Mouse (Mus musculus) limb, embryonic 13.5 days (tissue): ENCODE measurements at regions not wholly inside any gene's neighbourhood (a gene's known extent, or its start where the extent isn't known, plus 50 kb on each side); places are given as distances from the start of the nearest gene placed in this dataset.
A peak's percentile ranks its signal among the peaks of the same experiment; 100 is the strongest.

Source experiments
- ATAC-seq: fragments of 200-750 bp; cut with Nextera tagmentation; 2 replicates; pipeline ENCODE4 v1.8.0; 2017; ENCODE audit warnings: low read depth, moderate number of reproducible peaks, moderate TSS enrichment; ENCODE audit not compliant: low FRiP score
- H3K27ac ChIP-seq: fragments of 300-500 bp; sonication (generic); 2 replicates; pipeline ENCODE4 v1.5.1; 2015; ENCODE audit warnings: inconsistent platforms, mild to moderate bottlenecking, moderate library complexity
- H3K27me3 ChIP-seq: fragments of 300-500 bp; sonication (generic); 2 replicates; pipeline ENCODE4 v1.6.1; 2015; ENCODE audit warnings: mild to moderate bottlenecking, inconsistent platforms
- H3K36me3 ChIP-seq: fragments of 300-500 bp; sonication (generic); 2 replicates; pipeline ENCODE4 v1.6.1; 2015; ENCODE audit warnings: inconsistent platforms, mild to moderate bottlenecking, moderate library complexity
- H3K4me1 ChIP-seq: fragments of 300-500 bp; sonication (generic); 2 replicates; pipeline ENCODE4 v1.6.1; 2015; ENCODE audit warnings: inconsistent platforms
- H3K4me2 ChIP-seq: fragments of 300-500 bp; sonication (generic); replicated peaks from 2 replicates; pipeline ENCODE4 v1.6.1; 2015; ENCODE audit warnings: inconsistent platforms, mild to moderate bottlenecking, moderate library complexity
- H3K4me3 ChIP-seq: fragments of 300-500 bp; sonication (generic); 2 replicates; pipeline ENCODE4 v1.5.1; 2015; ENCODE audit warnings: moderate library complexity, mild to moderate bottlenecking, inconsistent platforms
- H3K9ac ChIP-seq: fragments of 300-500 bp; sonication (generic); 2 replicates; pipeline ENCODE4 v1.6.1; 2015; ENCODE audit warnings: mild to moderate bottlenecking, inconsistent platforms
- H3K9me3 ChIP-seq: fragments of 300-500 bp; sonication (generic); 2 replicates; pipeline ENCODE4 v1.6.1; 2016; ENCODE audit warnings: inconsistent platforms
- WGBS: fragments of 180-500 bp; shearing (Covaris S2); methylation state at CpG from one replicate; pipeline ENCODE4 v1.1.7; 2015; 5-methylcytosine and 5-hydroxymethylcytosine counted together

DNA sequence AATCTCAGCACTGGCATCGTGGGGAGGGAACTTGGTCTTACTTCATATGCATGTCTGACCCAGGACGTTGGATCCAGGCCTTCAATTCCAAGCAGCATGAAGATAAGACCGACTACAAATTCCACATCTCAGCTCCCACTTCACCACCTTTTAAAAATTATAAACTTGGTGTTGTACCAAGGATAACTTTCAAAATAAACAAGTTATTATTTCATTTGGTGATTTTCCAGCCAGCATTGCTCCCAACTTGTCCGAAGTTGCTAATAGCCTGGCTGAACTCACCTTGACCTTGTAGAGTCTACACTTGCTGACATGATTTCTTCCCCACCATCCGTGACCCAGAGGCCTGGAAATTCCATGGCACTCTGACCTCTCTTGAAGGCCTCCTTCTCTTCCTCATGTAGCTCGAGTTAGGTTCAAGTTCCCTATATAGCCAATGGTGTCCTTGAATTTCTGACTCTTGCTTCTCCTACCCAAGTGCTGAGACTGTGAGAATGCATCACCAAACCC, 123.7 kb downstream of the Thbs2 start:
- no peaks in the 10 kb centered on the region for H3K4me1 ChIP-seq
- no peak overlapping the region for H3K4me3 ChIP-seq
- H3K9ac ChIP-seq = no peak overlapping the region
- no peak for ATAC-seq
- no peak overlapping the region for H3K27ac ChIP-seq
- no peaks in the 10 kb centered on the region for H3K9me3 ChIP-seq
- no peaks in the 10 kb centered on the region for H3K27me3 ChIP-seq
- no peaks in the 10 kb centered on the region for H3K36me3 ChIP-seq
- 76% methylated on average over 6 of the region's 6 CpGs for WGBS
- H3K4me2 ChIP-seq = no peak overlapping the region

DNA sequence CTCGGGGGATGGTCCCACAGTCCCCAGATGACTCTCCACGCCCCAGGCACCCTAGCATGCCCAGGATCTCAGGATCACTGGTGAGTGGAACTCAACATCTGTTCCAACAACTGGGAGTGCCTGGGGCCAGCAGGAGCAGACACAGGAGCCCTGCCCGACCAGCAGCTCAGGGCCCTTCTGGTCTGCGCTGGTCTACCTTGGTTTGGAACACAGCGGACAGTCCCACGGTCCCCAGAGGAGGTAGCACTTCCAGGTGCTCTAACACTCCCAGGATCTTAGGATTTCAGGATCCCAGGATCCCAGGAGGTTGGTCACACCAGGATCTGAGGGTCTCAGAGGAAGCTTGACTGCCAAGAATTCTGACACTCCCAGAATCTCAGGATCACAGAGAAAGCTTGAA, 131.8 kb downstream of the Thbs2 start:
- H3K4me3 ChIP-seq = no peak overlapping the region
- H3K9me3 ChIP-seq = no peaks in the 10 kb centered on the region
- ATAC-seq = no peak

DNA sequence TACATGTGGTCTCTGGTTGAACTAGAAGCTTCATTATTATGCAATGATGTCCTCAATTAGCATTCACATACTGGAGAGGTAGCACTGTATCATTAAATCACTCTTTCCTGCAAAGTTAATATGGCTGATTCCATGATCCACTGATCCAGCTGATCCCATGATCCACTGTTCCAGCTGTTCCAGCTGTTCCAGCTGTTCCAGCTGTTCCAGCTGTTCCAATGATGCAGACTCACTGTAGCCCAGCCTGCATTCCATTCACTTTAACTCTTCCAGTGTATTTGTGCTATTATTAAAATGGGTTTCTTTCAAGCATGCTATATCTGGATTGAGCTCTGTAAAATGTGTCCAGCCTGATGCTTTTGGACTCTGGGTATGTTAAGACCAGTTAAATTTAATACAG, 136.8 kb downstream of the Thbs2 start:
- no peak overlapping the region for H3K4me3 ChIP-seq
- no peaks in the 10 kb centered on the region for H3K27me3 ChIP-seq
- no peak overlapping the region for H3K27ac ChIP-seq
- H3K9ac ChIP-seq = no peak overlapping the region
- H3K4me1 ChIP-seq = no peaks in the 10 kb centered on the region
- no peaks in the 10 kb centered on the region for H3K9me3 ChIP-seq
- H3K4me2 ChIP-seq = no peak overlapping the region
- peak; percentile 28; the same call in 1 of the 2 replicates for ATAC-seq
- no peaks in the 10 kb centered on the region for H3K36me3 ChIP-seq

More for the DNA sequence above, 131.8 kb downstream of the Thbs2 start:
- Histone ChIP-seq H3K27ac (no peak overlapping the region), H3K4me1 (no peaks in the 10 kb centered on the region), H3K36me3 (no peaks in the 10 kb centered on the region), H3K4me2 (no peak overlapping the region), H3K27me3 (no peaks in the 10 kb centered on the region), H3K9ac (no peak overlapping the region)
- 80% methylated on average over 6 of the region's 6 CpGs for WGBS

DNA sequence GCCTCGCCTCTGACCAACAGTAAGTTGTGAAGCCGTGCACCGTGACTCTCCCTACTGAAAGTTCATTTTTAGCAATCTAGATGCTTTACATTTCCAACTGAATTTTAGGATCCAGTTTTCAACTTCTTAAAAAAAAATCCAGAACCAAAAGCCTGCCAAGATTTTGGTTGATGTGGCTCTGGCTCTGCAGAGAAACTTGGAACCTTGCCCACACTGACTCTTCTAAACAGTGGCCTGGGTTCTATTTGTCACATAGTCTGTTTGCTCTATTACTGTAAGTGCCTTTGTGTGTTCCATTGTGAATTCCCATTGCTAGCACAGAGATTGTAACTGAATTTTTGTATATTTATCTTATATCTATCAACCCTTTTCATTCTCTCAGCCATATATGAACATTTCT, 140.8 kb downstream of the Thbs2 start:
- ATAC-seq = no peak
- Histone ChIP-seq H3K36me3 (no peaks in the 10 kb centered on the region), H3K4me1 (no peaks in the 10 kb centered on the region), H3K9ac (no peak overlapping the region), H3K4me2 (no peak overlapping the region), H3K27ac (no peak overlapping the region), H3K27me3 (no peaks in the 10 kb centered on the region), H3K4me3 (no peak overlapping the region), H3K9me3 (no peaks in the 10 kb centered on the region)
- whole genome bisulfite sequencing = 74% methylated on average over 3 of the region's 3 CpGs

DNA sequence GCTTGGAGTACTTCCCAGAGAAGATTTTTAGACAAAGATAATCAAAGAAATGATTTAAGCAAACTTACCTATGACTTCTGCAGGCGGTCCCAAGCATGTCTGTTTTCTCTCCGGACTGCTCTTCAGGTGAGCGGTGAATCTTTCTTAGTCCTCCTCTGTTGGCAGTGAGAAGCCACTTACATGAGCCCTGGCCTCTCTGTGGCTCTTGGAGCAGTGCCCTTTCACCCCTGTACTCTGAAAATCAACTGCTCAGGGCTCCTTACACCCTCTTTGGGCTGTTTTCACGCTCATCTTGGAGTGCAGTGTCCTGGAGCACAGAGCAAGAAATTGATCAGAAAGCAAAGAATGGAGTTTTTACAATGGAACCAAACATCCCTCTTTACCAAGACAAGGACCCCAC, 142.0 kb downstream of the Thbs2 start:
- Histone ChIP-seq H3K4me3 (no peak overlapping the region), H3K9me3 (peaks cover 6% of the 10 kb centered on the region; the same call in 1 of the 2 replicates), H3K4me2 (no peak overlapping the region), H3K27ac (no peak overlapping the region), H3K36me3 (no peaks in the 10 kb centered on the region), H3K27me3 (no peaks in the 10 kb centered on the region), H3K9ac (no peak overlapping the region), H3K4me1 (no peaks in the 10 kb centered on the region)
- WGBS = 92% methylated on average over 4 of the region's 4 CpGs
- ATAC-seq = no peak

DNA sequence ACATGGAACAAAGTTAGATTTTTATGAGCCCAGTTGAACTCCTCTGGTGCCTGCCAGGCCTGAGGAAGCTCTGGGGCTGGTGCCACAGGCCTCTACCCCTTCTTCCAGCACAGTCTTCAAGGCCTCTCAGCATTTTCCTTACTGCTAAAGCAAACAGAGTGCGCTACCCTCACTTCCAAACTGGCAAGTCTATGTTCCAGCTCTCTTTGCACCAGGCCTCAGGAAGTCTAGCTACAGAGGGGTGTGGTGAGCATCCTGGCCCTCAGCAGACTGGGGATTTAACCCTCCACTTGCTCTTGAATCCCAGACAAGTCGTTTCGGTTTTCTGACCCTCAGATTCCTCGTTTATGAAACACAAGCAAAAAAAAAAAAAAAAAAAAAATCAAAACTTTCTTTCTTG, 142.4 kb downstream of the Thbs2 start:
- Histone ChIP-seq H3K9ac (no peak overlapping the region), H3K4me3 (no peak overlapping the region), H3K27me3 (no peaks in the 10 kb centered on the region), H3K9me3 (peaks cover 7% of the 10 kb centered on the region; the same call in 1 of the 2 replicates), H3K4me2 (no peak overlapping the region), H3K27ac (no peak overlapping the region), H3K36me3 (no peaks in the 10 kb centered on the region), H3K4me1 (no peaks in the 10 kb centered on the region)
- WGBS = 63% methylated on average over 4 of the region's 4 CpGs
- ATAC-seq = no peak

DNA sequence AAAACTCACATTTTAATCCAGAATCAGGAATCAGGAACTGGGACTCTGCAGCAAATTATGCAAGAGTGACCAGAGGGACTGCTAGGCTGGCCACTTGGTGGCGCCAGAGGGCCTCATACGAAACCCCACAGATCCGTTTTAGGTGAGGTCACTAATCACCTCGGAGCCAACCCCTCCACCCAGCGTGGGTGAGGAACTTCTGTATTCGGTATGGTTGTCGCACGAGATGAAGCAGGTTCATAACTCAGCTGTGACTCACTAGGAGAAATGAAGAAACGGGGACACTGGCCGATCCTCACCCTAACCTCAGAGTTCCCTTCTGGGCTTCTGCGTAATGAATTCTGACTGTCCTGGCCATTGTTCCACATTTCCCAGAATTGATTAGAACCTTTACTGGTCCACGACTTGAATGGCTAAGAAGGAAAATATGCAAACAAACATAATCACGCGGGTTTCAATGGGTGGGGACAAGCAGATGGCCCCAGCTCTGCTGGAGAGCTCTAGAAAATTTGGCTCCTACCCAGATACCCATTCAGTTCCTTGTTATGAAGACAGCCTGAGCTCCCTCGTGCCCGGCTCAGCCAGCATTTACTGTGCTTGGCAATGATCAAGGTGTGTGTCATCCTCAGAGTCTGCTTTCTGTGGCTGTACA, 148.1 kb downstream of the Thbs2 start:
- H3K4me3 ChIP-seq = no peak overlapping the region
- peak; percentile 44; the same call in 1 of the 2 replicates for ATAC-seq
- no peak overlapping the region for H3K27ac ChIP-seq
- H3K4me1 ChIP-seq = no peaks in the 10 kb centered on the region
- H3K9ac ChIP-seq = no peak overlapping the region
- peaks cover 7% of the 10 kb centered on the region; the same call in 1 of the 2 replicates for H3K9me3 ChIP-seq
- H3K36me3 ChIP-seq = no peaks in the 10 kb centered on the region
- 0 out of 2 replicates have a peak overlapping the region, but pooled peaks have one; percentile 5 for H3K4me2 ChIP-seq
- no peaks in the 10 kb centered on the region for H3K27me3 ChIP-seq
- WGBS = 34% methylated on average over 16 of the region's 16 CpGs

DNA sequence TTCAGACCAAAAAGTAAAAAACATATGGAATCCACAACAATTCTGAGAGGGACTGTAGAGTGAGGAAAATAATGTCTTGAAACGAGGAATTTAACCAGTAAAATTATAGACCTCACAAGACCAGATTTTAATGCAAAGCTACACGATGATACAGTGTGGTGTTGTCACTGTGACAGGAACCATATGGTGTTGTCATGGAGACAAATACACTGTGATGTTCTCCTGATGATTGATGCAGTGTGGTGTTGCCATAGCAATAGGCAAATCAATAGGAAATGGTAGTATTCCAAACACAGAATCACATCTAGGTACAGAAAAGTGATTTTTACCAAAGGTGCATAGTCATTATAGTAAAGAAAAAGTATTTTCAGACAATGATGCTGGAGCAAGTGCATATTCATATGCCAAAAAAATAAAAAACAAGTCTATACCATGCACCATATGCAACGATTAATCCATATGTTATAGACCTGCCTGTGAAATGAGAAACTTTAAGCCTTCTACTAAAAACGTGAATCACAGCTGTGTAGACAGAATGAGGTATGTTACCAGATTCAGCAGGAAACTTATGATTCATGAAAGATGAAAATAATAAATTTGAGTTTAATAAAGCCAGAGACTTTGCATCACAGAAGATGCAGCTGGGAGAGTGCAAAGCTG, 149.6 kb downstream of the Thbs2 start:
- 52% methylated on average over 4 of the region's 4 CpGs for WGBS
- Histone ChIP-seq H3K4me1 (no peaks in the 10 kb centered on the region), H3K9me3 (peaks cover 7% of the 10 kb centered on the region; the same call in 1 of the 2 replicates), H3K36me3 (no peaks in the 10 kb centered on the region), H3K27me3 (no peaks in the 10 kb centered on the region), H3K4me3 (no peak overlapping the region), H3K4me2 (no peak overlapping the region), H3K27ac (no peak overlapping the region; the same call in 1 of the 2 replicates), H3K9ac (no peak overlapping the region)
- no peak for ATAC-seq

DNA sequence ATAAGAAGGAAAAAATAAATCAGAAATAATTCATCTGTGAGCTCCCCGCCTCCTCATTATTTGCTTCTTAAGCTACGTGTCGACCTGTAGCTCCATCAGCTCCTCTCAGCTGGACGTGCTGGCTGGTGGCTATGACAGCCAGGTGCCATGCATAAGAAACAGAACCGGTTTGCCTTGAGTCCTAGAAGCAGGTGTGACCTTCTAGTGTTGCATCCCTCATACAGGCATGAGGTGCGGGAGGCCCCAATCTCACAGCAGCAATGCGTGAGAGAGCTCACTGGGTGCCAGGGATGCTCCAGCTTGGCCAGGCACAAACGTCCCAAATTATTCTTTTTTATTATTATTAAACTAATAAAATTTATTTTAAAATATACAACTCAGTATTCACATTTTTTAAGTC, 153.0 kb downstream of the Thbs2 start:
- H3K9ac ChIP-seq = no peak overlapping the region
- H3K27me3 ChIP-seq = no peaks in the 10 kb centered on the region
- no peak overlapping the region for H3K4me3 ChIP-seq
- H3K9me3 ChIP-seq = no peaks in the 10 kb centered on the region
- H3K4me2 ChIP-seq = no peak overlapping the region
- ATAC-seq = no peak
- no peak overlapping the region for H3K27ac ChIP-seq
- no peaks in the 10 kb centered on the region for H3K36me3 ChIP-seq
- 69% methylated on average over 8 of the region's 8 CpGs for WGBS
- H3K4me1 ChIP-seq = no peaks in the 10 kb centered on the region

DNA sequence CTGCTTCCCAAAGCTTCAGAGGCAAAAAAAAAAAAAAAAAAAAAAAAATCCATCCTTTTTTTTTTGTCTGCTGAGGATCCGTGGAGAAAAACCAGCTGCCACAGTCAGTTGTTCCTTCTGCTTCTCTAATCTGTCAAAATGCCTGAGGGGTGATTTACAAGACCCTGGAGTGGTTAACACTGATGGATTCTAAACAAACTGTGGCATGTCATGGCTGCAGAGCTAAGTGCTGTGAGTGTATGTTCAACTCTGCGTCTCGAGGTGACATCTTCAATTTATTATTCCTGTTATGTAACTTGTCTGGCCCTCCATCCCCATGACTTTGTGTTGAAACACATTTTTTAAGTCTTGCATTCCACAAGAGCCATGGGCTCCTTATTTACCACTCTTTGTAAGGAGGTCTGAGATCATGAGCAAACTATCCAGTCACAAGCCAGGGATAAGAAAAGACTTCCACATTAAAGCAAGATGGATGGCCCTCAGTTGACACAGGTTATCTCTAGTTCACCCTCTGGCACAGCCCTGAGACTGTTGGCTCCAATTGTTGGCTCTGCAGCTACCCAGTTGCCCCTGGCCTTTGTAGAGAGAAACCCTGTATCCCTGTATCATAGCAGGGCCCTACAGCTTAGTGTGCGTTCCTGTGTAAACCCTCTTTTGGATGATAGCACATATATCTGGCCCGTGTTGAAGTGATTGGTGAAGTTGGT, 153.6 kb downstream of the Thbs2 start:
- H3K9me3 ChIP-seq = no peaks in the 10 kb centered on the region
- H3K4me3 ChIP-seq = no peak overlapping the region
- no peak overlapping the region for H3K4me2 ChIP-seq
- no peaks in the 10 kb centered on the region for H3K27me3 ChIP-seq
- 52% methylated on average over 5 of the region's 5 CpGs for WGBS
- no peaks in the 10 kb centered on the region for H3K4me1 ChIP-seq
- H3K27ac ChIP-seq = no peak overlapping the region
- no peak overlapping the region for H3K9ac ChIP-seq
- ATAC-seq = no peak
- H3K36me3 ChIP-seq = no peaks in the 10 kb centered on the region

DNA sequence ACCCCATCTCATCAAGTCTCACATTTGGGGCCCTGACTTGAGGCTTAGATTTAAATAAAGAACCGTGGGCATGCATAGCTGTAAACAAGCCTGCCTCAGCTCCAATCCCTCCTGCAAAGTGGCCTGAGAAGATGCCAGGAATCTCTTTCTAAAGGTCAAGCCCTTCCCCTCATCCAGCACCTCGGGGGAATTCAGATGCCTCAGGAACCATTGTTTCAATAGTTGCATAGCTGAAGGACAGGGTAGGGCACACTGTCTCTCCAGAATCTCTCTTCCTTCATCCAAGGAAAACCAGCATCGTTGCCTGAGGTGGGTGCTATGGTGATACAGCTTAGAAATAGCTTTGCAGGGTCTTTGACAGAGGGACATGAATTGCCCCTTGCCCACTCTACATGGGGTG, 154.4 kb downstream of the Thbs2 start:
- H3K9ac ChIP-seq = no peak overlapping the region
- no peaks in the 10 kb centered on the region for H3K36me3 ChIP-seq
- no peak for ATAC-seq
- 38% methylated on average over 3 of the region's 3 CpGs for WGBS
- H3K9me3 ChIP-seq = no peaks in the 10 kb centered on the region
- no peak overlapping the region for H3K4me3 ChIP-seq
- H3K4me1 ChIP-seq = no peaks in the 10 kb centered on the region
- no peaks in the 10 kb centered on the region for H3K27me3 ChIP-seq
- no peak overlapping the region for H3K27ac ChIP-seq
- no peak overlapping the region for H3K4me2 ChIP-seq

DNA sequence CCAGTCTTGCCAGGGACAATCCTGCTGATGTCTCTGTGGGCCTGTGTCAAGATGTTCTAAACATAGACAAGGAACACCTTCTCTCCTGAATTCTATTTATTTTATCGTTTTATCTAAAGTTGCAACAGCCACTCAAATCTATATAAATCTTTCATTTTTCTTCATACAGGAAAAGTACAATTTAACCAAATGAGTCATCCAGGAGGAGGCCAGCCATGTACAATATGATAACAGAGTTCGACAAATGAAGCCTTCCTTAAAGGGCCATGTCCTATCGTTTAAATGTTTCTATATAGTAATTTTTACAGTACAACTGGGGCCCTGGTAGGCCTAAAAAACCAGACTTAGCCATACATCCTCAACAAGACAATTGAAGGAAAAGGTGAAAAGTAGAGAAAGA, 154.8 kb downstream of the Thbs2 start:
- Histone ChIP-seq H3K4me3 (no peak overlapping the region), H3K9ac (no peak overlapping the region), H3K36me3 (no peaks in the 10 kb centered on the region), H3K27me3 (no peaks in the 10 kb centered on the region), H3K4me1 (no peaks in the 10 kb centered on the region), H3K27ac (no peak overlapping the region), H3K9me3 (no peaks in the 10 kb centered on the region), H3K4me2 (no peak overlapping the region)
- ATAC-seq = no peak
- 82% methylated on average over 3 of the region's 3 CpGs for WGBS
